Mouse (Mus musculus) urinary bladder, postnatal 36 days (tissue): ENCODE results near the gene Tgfb1i1.
A peak's percentile ranks its signal among the peaks of the same experiment; 100 is the strongest.

Experiments
- DNase-seq, 2 experiments: peaks; one replicate each; pipeline ENCODE4 v3.0.0; 2022; ENCODE audit warnings: low spot score in 2 of 2, mixed read lengths in 1 of 2

Gene Tgfb1i1

DNA sequence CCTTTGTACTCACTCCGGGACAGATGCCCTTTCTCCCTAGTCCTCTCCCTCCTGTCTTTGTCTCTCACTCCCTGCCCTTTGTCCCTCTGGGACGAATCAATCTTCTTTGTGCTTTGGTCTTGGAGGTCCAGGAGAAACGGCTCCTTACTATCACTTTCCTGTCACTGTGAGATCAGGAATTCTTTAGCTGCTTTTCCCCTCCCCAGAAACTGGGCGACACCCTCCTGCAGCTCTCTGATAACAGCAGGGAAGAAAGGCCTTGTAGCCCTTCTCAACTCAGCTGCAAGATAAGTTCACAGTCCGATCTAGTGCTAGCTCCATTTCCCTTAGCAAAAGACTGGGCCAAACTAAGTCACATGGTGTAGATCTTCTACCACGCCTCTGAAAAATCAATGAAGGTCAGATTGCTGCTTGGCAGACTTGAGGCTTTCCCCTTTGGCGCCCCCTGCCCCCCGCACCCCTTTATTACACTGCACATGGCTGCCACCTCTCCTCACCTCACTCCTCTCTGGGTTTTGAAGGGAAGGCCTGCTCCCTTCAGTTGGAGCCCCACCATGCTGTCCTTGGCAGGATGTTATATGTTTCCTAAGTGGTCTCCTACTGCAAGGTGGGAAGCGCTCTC is 42.4 kb downstream of the Tgfb1i1 start:
- no peak for DNase-seq

DNA sequence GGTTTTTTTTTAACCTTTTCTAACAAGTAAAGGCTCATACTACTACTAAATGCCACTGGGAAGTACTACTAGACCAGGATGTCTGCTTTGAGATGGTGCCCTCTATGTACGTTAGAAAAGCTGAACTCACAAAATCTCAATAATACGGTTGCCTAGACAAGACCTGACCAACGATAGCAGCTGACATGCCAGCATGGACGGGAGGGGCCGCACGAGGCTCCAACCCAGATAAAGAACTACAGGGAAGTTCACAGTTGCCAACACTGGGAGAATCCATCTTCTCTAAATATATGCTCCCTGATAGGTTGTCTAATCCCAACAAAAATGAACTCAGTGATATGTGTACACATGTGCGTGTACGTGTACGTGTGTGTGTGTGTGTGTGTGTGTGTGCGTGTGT is 48.2 kb downstream of the Tgfb1i1 start:
- DNase-seq = no peak

DNA sequence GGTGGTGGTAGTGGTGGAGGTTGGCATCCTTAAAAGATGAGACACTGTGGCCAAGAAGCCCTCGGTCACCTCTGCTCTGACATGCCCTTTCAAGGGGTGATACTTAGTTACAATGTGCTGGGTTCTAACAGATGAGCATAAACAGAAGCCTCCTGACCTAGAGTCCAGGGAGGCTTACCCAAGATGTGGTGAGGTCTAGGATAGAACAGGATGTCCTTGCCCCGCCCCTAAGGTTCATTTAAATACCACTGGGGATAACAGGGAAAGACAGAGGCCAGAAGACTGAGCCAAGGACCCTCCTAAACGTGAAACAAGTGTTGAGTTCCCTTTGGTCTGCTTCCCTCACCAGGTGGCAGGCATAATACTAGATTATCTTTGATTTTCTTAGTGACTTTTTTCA is 49.9 kb downstream of the Tgfb1i1 start:
- DNase-seq = no peak

DNA sequence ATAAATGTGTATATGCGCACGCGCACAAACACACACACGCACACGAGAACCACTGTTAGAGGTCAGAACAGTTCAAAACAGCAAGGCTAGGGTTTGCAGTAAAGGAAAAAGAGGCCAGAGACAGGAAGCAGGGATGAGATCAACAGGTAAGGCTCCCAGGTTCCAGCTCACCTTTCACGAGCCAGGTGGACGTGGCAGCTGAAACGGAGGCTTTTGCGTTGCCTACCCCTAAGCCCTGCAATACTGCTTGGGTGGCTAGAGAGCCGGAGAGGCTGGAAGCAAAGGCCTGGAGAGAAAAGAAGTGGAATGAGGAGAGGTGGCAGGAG is 50.6 kb downstream of the Tgfb1i1 start:
- no peak for DNase-seq

DNA sequence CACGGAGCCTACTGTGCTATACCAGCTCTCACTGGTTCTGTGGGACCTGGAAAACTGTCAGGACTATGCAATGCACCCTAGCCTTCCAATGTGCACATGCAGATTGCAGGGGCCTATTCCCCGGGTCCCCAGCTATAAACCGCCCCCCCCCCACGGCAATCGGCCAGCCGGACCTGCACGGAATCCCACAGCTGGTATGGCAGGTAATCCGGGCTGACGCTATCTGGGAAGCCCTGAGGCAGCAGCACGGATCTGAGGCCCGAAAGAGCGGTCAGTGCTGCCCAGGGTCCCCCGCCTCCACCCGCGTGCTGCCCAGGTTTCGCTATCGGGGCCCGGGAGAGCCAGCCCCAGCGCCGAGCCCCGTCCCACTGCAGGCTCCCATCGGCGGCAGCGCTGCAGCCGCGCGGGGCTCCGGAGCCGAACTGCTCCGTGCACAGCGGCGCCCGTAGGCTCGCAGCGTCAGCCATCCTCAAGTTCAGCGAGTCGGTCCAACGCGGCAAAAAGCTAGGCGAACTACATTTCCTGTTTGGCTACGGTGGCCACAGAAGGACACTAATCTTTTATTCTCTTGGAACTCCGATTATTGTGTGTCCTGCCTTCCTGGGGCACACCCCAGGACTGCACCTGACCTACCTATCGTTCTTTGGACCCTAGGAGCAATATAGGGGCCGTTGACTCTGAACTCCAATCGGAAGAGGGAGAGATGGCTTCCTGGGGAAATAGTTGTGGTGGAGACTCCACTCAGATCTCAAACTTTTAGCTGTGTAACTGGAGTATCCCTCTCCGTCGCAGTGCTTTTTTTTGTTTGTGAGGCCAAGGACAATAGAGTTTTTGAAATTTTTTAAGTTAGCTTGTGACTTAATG is 51.2 kb downstream of the Tgfb1i1 start, which contains the start of gene BC017158:
BC017158 (minus strand) TSS at position 554 of the 864 bp plus-strand sequence.
- peak; percentile 70 to 77 for DNase-seq

DNA sequence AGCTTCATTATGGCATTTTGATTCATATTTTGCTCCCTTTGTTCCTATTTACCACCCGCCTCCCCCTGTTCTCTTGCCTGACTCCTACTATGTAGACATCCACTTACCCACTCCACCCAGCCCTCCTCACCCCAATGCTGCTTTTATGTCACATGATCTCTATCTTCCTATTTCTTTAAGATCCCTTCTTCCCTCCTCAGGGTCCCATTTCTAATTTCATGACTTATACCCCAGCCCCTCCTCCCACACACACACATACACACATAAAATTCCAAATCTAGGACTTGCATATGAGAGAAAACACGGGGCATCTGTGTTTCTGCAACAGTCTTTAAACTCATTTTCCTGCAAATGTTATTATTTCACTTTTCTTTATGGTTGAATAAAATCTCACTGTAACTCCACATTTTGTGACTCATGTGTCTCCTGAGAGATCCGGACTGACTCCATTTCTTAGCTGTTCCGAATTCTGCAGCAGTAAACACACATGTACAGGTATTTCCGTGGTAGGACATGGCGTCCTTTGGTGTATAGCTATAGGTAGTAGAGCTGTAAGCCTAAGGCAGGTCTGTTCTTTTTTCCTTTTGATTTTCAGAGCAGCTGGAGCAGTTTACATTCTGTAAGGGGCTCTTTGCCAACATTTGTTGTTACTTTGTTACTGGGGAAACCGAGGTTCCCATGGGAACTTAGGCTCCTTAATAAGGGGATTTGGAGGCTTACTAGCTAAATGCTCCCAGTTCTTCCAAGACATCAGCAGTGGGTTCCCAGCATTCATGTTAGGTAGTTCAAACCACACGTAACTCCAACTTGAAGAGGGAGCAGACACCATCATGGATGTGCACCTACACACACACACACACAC is 52.1 kb downstream of the Tgfb1i1 start:
- DNase-seq = no peak

DNA sequence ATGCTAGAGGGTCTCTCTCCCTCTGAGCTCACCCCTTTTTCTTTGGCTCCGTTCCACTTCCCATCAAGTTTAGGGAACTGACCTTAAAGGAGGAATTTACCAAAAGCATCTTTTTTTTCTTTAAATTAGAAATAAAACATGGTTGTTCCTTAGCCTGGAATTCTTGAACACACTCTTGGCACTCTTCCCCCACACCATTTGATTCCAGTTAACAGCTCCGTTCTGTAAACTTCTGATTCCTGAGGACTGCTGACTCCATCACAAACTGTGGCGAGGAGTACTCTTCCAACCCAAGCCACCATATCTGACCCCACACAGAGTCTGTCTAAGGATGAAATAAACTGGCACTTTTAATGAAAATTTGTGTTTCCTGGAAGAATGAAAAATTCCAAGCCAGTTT is 54.3 kb downstream of the Tgfb1i1 start:
- DNase-seq = no peak

DNA sequence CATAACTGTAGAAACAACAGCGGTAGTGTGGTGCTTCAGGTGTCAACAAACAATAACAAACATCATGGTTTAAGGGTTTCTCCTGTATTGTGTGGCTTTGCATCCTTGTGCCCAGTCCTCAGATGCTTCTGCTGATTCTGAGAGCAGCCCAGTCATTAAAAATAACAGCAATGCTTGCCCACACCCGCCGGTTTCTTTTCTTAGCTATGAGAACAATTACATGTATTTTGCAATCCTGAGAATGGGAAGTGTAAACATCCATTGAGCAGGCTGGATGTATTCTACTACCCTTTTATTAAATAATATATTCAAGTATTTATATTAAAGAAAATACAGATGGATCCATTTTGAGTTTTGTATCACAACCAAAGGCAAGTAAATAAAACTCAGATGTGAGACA is 55.5 kb downstream of the Tgfb1i1 start:
- no peak for DNase-seq

DNA sequence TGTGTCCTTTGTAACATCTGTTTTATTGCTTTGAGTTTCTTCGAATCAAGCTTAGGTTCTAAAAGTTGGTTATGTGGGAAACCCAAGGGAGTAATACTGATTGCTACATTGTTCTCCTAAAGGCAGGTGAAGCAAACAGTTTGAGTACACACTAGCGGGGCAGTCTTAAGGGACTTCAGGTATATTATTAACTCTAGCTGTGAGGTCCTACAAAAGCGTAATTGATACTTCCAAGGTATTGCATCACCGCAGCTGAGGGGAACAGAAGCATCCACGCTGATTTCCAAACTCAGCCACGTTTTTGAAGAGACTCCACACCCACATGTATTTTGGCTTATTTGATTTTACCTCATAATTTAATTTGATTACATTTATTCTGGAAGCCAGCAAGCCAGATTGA is 57.6 kb downstream of the Tgfb1i1 start:
- DNase-seq = no peak

DNA sequence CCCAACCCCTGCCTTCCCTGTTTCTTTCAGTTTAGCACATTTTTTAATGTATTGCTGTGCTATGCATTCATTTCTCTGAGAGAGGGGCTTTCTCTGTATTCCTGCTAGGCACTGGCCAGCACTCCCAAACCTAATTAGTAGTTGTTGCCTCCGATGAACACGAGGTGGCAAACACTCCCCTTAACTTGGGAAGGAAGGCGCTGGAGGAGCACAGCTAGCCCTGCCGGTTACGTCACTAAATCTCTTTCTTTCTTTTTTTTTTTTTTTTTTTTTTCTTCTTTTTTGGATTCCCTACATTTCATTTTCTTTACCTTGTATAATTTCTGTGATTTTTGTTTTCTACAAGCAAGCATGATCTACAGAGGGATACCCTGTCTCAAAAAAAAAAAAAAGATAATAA is 58.3 kb downstream of the Tgfb1i1 start:
- peak in 1 of 2 experiments; percentile 43 for DNase-seq
